Comparison of ENCODE assay signal across 8 mouse cellular contexts in the genomic region with DNA sequence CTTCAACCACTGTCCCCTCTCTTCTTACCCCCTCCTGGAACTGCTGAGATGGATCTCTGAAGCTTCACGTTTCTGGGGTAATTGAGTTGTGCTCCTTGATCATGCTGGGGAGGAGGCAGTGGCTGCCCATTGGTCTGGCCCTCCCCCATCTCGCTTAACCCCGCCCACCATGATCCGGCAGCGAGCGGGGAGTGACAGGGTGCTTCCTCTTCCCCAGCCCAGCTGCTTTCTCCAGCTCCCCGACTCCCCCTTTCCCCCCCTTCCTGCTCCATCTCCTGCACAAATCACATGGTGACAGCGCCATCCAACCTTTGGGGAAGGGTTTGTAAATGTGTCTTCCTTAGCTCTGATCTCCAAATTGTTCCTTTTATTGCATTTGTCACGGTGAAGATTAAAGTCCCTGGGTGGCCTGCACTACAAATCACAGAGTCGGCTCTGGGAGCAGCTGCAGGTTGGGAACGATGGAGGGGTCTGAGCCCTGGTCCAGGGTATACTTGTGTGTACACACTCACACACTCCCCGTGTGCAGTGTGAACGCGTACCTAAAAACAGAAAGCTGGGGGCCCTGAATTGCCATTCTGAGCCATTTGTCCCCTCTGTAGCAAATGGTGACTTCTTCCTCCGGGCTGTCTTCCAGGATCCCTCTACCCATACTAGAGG. TPM values are rescaled to one million over a fixed set of nuclear protein-coding genes. Genes with fewer than 3 reads are reported as not detected.
DNase-seq lines count a peak whose midpoint lies in the region; ATAC-seq and TF ChIP-seq lines count a peak whose summit lies in the region.

No protein-coding gene starts in this region.

- peak overlapping the region; percentile 37 for H3K9ac ChIP-seq in forebrain, embryonic 16.5 days (replicated peaks; ENCODE audit: low read depth, low read length)

- no peaks in the 10 kb centered on the region for H3K36me3 ChIP-seq in forebrain, embryonic 16.5 days (ENCODE audit: control insufficient read depth, insufficient read depth)

- no peaks in the 10 kb centered on the region; the same call in 1 of the 2 replicates for H3K27me3 ChIP-seq in forebrain, embryonic 16.5 days (replicated peaks; ENCODE audit: control insufficient read depth, insufficient read depth, low read length)

- WGBS in forebrain, embryonic 16.5 days, result 12% methylated on average over 15 of the region's 15 CpGs

- peak; percentile 60 for ATAC-seq in forebrain, embryonic 16.5 days
- peak; percentile 68 to 85; a peak in 3 of 4 replicates for ATAC-seq in hematopoietic stem cell, adult 5-6 weeks (replicated peaks in 1 of 2; ENCODE audit: insufficient read depth in 1 of 2, low FRiP score in 2 of 2, low TSS enrichment in 1 of 2, low read depth in 1 of 2, poor library complexity in 2 of 2, severe bottlenecking in 2 of 2)
- no peak for ATAC-seq in activated CD4-positive, CD25-positive, alpha-beta regulatory T cell, adult 4 months

- H3K4me2 ChIP-seq in forebrain, embryonic 16.5 days (ENCODE audit: low read length), result peak overlapping the region; percentile 35

- H3K4me3 ChIP-seq in bone marrow macrophage, adult 2 months (ENCODE audit: insufficient read depth, low read length), result peak overlapping the region; percentile 33
- H3K4me3 ChIP-seq in forebrain, embryonic 16.5 days (replicated peaks; ENCODE audit: low read length), result peak overlapping the region; percentile 13
- H3K4me3 ChIP-seq in layer of hippocampus, adult 2 months, result peak overlapping the region; percentile 27; the same call in 1 of the 2 replicates

- peak; percentile 62 for DNase-seq in ES-CJ7 (ENCODE audit: low read depth, low spot score)
- DNase-seq in layer of hippocampus, adult 2 months (ENCODE audit: low spot score in 2 of 2), result peak; percentile 59 to 66
- DNase-seq in lung, postnatal 25 days (ENCODE audit: low spot score), result peak; percentile 64
- peak; percentile 78 to 81 for DNase-seq in right cerebral cortex, postnatal 10 days (ENCODE audit: low spot score in 2 of 2)

- H3K4me1 ChIP-seq in bone marrow macrophage, adult 2 months (ENCODE audit: control insufficient read depth, insufficient read depth, low read length), result peaks cover 19% of the 10 kb centered on the region
- H3K4me1 ChIP-seq in forebrain, embryonic 16.5 days (replicated peaks; ENCODE audit: control insufficient read depth, insufficient read depth, low read length), result peaks cover 27% of the 10 kb centered on the region

- no peak overlapping the region for H3K27ac ChIP-seq in bone marrow macrophage, adult 2 months (ENCODE audit: insufficient read depth, low read depth, low read length)
- peak overlapping the region; percentile 84 for H3K27ac ChIP-seq in forebrain, embryonic 16.5 days (ENCODE audit: low read length)
- H3K27ac ChIP-seq in layer of hippocampus, adult 2 months, result peak overlapping the region; percentile 39

- no peaks in the 10 kb centered on the region for H3K9me3 ChIP-seq in forebrain, embryonic 16.5 days (ENCODE audit: control insufficient read depth, low read length)

- no peak for TF ChIP-seq POLR2A in bone marrow macrophage, adult 2 months (IDR thresholded peaks at IDR 0.05; ENCODE audit: borderline replicate concordance, low read depth, low read length)

- TF ChIP-seq CTCF in bone marrow macrophage, adult 2 months (IDR thresholded peaks at IDR 0.05; ENCODE audit: low read depth, low read length), result no peak
- no peak for TF ChIP-seq CTCF in layer of hippocampus, adult 2 months (conservative IDR thresholded peaks at IDR 0.05)

RNA-seq across cellular contexts. Expression of a gene that starts 52.5 kb away (rescaled TPM):
- polyA plus RNA-seq in bone marrow macrophage, adult 2 months (2012; ENCODE audit: insufficient read depth, insufficient read length, missing spikeins), result 14.0 and 16.7 TPM in 2 replicates
- 65.1 and 65.8 TPM in 2 replicates for polyA plus RNA-seq in forebrain, embryonic 16.5 days (2015; fragmentation: Nextera tagmentation; extraction: Ambion mirVana)
- total RNA-seq in hematopoietic stem cell, adult 5-6 weeks (2017), result 23.5 and 29.0 TPM in 2 replicates
- 10 to 100 TPM; 92.9 to 93.9 TPM for total RNA-seq in layer of hippocampus, adult 2 months (2021)
- 10 to 100 TPM; 22.0 to 33.4 TPM for polyA plus RNA-seq in activated CD4-positive, CD25-positive, alpha-beta regulatory T cell, adult 4 months (2017; shearing (Covaris generic))
